Mouse (Mus musculus): ENCODE measurements around the gene Gabarap.

Gene Gabarap

GRCm38 (mm10) chr11:70023481-70024150 is 32.7 kb downstream of the Gabarap start:
- DNase-seq = no peak

- DNase-seq = no peak
These were observed 33.2 kb downstream of the Gabarap start for GRCm38 (mm10) chr11:70024151-70024514.

DNA sequence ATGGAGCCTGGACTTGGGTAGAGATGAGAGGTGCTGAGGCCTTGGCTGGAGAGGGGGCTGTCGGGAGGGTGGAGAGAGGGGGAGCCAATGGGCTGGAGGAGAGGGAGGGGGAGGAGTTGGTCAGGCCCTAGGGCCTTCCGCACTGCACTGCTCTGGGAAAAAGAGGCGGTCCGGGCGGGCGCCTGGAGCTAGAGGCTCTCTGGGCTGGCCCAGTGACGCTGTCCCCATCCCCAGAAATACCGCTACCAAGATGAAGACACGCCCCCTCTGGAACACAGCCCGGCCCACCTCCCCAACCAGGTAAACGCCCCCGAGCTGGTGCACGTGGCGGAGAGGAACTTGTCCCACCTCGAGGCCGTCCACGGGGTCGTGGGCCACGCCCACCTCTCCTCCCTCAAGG is 35.7 kb downstream of the Gabarap start:
- no peak for DNase-seq

DNA sequence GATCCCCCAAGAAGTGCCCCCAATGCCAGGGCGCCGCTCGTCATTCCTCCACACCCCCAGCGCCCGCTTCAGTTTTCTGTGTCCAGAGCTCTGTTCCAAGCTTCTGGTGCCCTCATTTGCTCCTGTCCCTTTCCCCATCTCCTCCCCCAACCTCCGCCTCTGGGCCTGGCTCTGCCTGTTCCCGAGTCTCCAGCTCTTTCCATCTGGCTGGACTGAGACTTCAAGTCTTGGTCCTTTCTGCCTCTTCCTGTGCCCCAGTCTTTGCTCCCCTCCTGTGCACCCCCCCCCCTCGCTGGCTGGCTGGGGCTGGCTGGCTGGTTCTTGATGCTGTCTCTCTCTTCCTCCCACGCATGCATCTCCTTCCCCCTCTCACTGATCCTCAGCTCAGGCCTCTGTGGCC is 36.5 kb downstream of the Gabarap start:
- no peak for DNase-seq

GRCm38 (mm10) chr11:70028401-70029129 is 37.6 kb downstream of the Gabarap start:
- no peak for DNase-seq

- DNase-seq = no peak
These were observed 38.3 kb downstream of the Gabarap start for GRCm38 (mm10) chr11:70029130-70029801.

- DNase-seq = no peak
These were observed 39.0 kb downstream of the Gabarap start for GRCm38 (mm10) chr11:70029829-70030550.

- DNase-seq = no peak
These were observed 39.8 kb downstream of the Gabarap start for GRCm38 (mm10) chr11:70030651-70031320.

DNA sequence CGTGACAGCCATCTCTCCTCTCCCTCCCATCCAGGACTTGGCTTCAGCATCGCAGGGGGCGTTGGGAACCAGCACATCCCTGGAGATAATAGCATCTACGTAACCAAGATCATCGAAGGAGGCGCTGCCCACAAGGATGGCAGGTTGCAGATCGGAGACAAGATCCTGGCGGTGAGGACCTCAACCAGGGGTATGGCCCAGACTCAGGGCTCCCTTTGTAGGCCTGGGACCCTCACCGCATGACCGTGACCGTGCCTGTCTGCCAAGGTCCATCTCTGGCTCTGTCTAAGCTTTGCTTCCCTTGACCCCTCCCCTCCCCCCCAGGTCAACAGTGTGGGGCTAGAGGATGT is 40.4 kb downstream of the Gabarap start:
- DNase-seq = no peak

GRCm38 (mm10) chr11:70038174-70038573 is 47.2 kb downstream of the Gabarap start:
- DNase-seq = no peak

- DNase-seq = no peak
These were observed 48.7 kb downstream of the Gabarap start for GRCm38 (mm10) chr11:70039631-70040030.

DNA sequence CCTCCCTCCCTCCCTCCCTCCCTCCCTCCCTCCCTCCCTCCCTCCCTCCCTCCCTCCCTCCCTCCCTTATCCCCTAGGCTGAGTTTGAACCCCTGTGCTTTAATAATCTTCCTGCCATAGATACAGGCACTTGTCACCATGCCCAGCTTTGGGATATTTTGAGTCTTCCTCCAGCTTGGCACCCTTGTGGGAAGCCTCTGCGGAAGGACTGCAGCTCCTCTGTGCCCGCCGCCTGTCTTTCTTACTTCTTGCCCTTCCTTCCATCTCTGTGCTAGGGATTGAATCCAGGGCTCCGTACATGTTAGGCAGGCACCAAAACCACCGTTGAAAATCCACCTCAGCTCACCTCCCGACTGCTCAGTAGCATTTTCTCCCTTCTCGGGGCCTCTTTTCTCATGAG is 49.2 kb downstream of the Gabarap start:
- DNase-seq = no peak

GRCm38 (mm10) chr11:70042309-70043085 is 51.6 kb downstream of the Gabarap start:
- no peak for DNase-seq

DNA sequence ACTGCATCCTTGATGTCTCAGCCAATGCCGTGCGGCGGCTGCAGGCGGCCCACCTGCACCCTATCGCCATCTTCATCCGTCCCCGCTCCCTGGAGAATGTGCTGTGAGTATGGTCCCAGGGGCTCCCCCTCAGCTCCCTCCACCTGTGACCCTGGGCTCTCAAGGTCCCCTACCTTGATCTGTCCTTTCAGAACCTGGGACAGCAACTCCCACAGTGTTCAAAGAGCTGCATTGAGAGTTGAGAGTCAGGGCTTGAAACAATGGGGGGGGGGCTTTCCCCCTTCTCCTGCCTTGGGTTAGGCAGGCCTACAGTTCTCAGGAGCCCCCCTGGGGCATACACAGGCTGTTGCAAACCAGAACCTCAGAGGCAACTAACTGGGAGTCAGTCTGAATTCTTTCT is 52.7 kb downstream of the Gabarap start:
- no peak for DNase-seq

Data from kidney, adult 9 months (tissue).